Mouse (Mus musculus) megakaryocyte progenitor cell, adult 5-6 weeks (primary cell): ENCODE data around the gene Gpha2. TPM values are rescaled to one million over a fixed set of nuclear protein-coding genes. Genes with fewer than 3 reads are reported as not detected.

ENCODE experiments used
- ATAC-seq: replicated peaks from 2 replicates; pipeline ENCODE4 v1.8.0; 2016; ENCODE audit warnings: mild to moderate bottlenecking, moderate TSS enrichment, inconsistent platforms; ENCODE audit not compliant: poor library complexity
- total RNA-seq, 2 experiments: library from RNA; stranded (forward) in 1 of 2; stranded (reverse) in 1 of 2; fragments of 157-497, 149-512 nt in 1 of 2; fragments of 200-1000 nt in 1 of 2; gene quantifications; 2 replicates each; pipeline versions ENCODE4 v1.2.3 to v1.2.4; 2015 to 2017

The Gpha2 gene
- total RNA-seq (2015) = not detected in 2 replicates
- not detected in 2 replicates for total RNA-seq (2017)

DNA sequence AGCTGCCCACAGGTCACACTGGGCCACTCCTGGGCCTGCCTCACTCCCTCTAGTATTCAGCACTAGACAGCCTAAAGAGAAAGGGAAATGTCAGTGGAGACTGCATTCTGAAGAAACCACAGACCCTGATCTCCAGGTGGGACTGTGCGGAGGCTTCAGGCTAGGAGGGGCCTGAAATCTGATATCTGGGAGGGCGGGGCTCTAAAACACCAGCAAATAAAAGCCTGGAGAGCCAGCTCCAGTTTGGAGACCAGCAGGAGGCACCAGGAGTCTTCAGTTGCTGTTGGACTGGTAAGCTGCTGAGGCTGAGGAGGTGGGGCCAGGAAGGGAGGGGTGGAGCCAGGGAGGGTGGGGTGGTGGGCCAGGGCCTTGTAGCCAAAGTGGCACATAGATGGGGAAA, at the start of gene Gpha2:
Gpha2 (plus strand) TSS at position 246 of the 400 bp plus-strand sequence.
- peak; percentile 57 for ATAC-seq

DNA sequence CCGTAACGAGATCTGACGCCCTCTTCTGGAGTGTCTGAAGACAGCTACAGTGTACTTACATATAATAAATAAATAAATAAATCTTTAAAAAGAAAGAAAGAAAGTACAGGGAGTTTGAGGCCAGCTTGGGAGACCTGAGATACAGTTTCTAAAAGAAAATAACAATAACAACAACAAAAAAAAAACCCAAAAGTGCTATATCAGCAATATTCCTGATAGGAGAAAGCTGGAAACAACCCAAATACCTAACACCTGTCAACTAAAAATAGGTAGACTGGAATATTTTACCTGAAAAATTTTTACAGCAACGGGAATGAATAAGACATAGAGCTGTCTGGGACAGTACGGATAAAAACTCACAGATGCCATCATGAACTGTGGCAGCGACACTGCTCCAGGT, 47.4 kb upstream of the Gpha2 start:
- ATAC-seq = no peak

GRCm38 (mm10) chr19:6181629-6182028, 44.6 kb upstream of the Gpha2 start:
- no peak for ATAC-seq

- 0 out of 2 replicates have a peak, but pooled peaks have one; percentile 26 for ATAC-seq
Measured at GRCm38 (mm10) chr19:6182534-6182933, 43.6 kb upstream of the Gpha2 start.

DNA sequence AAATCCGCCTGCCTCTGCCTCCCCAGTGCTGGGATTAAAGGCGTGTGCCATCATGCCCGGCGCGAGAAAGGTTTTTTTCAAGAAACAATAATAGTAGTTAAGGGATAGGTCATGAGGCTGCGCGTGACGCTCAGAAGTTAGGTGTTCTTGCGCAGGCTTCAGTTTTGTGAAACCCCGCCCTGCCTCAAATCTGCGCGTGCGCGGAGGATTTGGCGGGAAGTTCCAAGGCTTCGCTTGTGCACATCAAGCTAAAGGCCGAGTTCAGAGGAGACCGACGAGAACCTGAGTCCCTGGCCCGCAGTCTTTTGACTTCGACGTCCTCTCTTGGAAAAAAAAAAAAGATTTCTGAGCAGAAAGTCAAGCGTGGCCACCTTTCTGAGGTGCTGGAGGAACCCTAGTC, 42.0 kb upstream of the Gpha2 start, which contains the start of gene Majin:
Majin (plus strand) TSS at position 258 of the 400 bp plus-strand sequence.
- no peak for ATAC-seq

DNA sequence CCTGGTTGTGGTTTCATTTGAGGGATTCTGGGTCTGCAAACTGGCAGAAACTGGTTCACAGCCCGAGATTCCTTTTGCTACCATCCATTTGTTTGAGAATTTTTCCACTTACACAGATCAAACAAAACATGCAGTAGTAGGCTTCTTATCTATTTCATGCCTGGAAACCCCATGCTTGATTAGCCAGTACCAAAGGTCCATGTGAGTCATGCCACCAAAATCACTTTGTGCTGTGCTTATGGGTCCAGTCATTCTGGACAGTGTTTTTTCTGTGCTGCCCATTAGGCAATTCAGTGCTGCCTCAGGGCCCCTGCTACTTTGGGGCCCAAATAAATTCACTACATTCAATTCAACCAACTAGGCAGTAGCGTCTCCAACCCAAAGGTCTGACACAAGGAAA, 21.9 kb upstream of the Gpha2 start:
- ATAC-seq = no peak

DNA sequence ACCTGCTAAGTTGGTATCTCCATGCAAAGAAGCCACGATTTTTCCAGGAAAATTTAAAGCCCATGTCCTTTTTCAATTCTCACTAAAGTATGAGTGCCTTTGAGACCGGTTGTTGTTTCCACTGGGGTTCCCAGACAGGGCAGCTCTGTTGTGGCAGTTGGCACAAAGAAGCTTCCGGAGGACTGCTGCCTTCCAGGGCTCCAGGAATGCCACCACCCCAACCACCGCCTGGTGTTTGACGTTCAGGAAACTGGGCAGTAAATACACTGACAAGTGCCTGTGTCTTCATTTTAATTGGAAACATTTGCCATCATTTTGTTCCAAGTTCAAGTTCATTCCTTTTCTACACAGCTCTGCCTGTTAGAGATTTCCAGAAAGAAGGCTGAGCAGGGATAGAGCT, 19.5 kb upstream of the Gpha2 start:
- no peak for ATAC-seq

DNA sequence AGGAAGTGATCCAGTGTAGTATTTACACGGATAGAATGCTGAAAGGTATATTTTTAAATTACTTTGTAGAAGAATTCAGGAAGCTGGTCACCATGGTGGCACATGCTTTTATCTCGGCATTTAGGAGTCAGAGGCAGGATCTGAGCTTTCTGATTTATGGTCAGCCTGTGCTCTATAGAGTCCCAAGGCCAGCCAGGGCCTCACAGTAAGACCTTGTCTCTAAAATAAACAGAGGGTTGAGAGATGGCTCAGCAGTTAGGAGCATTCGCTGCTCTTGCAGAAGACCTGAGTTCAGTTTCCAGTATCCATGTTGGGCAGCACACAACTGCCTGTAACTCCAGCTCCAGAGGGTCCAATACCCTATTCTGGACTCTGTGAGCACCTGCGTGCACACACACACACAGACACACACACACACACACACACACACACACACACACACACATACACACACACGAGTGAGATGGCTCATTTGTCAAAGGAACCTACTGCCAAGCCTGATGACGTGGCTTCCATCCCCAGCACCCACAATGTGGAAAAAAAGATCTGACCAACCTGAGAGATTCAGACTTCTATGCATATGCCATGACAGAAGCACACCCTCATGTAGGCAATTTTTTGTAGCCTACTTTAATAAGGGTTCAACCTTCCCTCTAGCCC, 10.0 kb upstream of the Gpha2 start:
- no peak for ATAC-seq

GRCm38 (mm10) chr19:6218606-6219005, 7.6 kb upstream of the Gpha2 start:
- ATAC-seq = no peak

GRCm38 (mm10) chr19:6226763-6227162, 583 bp downstream of the Gpha2 start:
- no peak for ATAC-seq

DNA sequence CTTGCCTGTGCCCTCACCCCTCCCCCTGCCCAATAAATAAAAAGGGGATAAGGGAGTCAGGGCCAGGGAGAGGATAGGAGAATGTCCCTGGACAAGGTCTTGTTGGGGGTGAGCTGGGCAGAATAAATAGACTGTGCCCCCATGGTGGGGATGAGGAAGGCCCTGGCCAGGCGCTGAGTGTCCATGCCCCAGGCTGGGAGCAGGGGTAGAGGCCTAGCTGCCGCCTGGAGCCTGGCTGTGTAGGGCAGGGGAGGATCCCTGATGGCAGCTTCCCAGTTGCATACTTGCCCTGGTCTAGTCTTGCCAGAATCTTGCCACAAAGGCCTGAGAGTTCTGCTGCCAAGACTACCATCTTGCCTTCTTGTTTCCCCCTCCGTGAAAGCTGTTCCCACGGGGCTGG, 1.7 kb downstream of the Gpha2 start:
- no peak for ATAC-seq

GRCm38 (mm10) chr19:6230411-6230810, 4.2 kb downstream of the Gpha2 start:
- ATAC-seq = no peak

DNA sequence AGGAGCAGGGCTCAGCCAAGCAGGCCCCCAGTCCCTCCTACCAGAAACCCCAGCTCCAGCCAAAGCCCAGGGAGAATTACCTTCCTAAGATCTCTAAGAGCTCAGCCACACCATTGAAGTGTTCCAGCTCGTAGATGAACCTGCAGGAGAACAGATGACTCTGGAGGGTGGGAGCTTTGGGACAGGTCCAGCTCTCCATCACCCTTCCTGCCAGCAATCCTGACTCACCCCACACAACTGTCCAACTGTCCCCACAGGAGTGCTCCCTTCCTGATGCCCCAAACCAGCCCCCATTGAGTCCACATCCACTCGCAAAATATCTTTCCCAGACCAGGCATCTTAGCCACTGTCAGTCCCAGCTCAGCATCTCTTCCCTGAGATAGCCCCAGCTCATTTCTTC, 4.9 kb downstream of the Gpha2 start:
- ATAC-seq = no peak

- ATAC-seq = no peak
Measured at GRCm38 (mm10) chr19:6233647-6234046, 7.5 kb downstream of the Gpha2 start.

DNA sequence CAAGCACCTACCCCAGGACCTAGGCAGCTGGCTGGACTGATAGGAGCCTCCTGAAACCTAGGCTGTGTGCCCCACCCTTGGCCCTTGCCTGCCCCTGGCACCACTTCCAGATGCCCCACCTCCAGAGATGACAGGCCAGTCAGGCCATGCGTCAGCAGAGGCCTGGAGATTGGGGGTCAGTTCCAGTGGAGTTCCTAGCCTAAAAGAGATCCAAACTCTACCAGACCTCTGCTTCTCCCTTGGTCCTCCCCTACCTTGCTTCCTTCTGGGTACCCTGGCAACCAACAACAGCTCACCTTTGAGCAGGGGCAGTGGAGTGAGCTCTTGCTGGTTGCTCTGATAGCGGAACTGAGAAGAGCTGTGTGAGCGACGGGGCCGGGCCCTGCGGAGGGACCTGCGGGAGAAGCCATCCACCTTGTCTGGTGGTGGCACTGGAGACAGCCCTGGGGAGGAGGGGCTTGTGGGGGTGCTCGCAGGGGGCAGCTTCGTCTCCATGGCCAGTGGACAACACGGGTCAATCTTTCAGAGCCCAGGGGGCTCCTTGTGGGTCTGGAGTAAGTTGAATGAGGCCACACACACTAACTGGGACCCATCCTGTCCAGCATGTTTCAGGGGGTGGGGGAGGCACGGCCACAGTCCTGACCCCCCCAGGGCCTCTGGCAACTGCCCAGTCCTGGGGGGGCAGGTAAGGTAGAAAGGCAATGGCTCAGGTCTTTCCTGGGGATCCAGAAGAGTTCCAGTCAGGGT, 8.3 kb downstream of the Gpha2 start:
- peak; percentile 51 for ATAC-seq

GRCm38 (mm10) chr19:6235084-6236052, 9.2 kb downstream of the Gpha2 start, which contains the start of gene Ppp2r5b:
Ppp2r5b (minus strand) TSS chr19:6235872.
- ATAC-seq = peak; percentile 83

DNA sequence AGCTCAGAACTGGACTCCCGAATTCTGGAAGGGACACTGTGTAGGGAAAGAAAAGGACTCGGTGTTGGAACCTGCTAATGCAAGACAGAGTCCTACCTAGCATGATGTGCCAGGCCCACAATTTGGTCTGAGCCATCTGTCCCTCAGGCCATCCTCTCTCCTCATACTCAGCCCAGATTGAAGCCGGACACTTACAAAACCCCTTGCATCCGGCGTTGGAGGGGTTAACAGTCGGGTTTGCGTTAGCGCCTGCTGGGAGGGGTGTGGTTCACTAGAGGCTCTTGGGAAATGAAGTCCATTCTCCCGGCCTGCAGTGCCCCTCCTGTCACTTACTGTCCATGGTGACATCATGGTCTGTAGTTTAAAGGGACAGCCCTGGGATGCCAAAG, 9.9 kb downstream of the Gpha2 start:
- peak; percentile 85 for ATAC-seq

- no peak for ATAC-seq
Measured at GRCm38 (mm10) chr19:6236842-6237241, 10.7 kb downstream of the Gpha2 start.

- no peak for ATAC-seq
Measured at GRCm38 (mm10) chr19:6238740-6239139, 12.6 kb downstream of the Gpha2 start.

GRCm38 (mm10) chr19:6240136-6240535, 14.0 kb downstream of the Gpha2 start:
- ATAC-seq = no peak

- no peak for ATAC-seq
Measured at GRCm38 (mm10) chr19:6240725-6241124, 14.5 kb downstream of the Gpha2 start.
